Mouse (Mus musculus) liver, embryonic 13.5 days (tissue): ENCODE measurements at regions not wholly inside any gene's neighbourhood (a gene's known extent, or its start where the extent isn't known, plus 50 kb on each side); places are given as distances from the start of the nearest gene placed in this dataset.

Experiments
- ATAC-seq: fragments of 200-750 bp; cut with Nextera tagmentation; 2 replicates; pipeline ENCODE4 v1.8.0; 2017; ENCODE audit warnings: low read depth, mild to moderate bottlenecking, moderate number of reproducible peaks, moderate library complexity
- DNase-seq: peaks from one replicate; pipeline ENCODE4 v3.0.0; 2022
- H3K27ac ChIP-seq: fragments of 300-500 bp; sonication (generic); 2 replicates; pipeline ENCODE4 v1.5.1; 2015; ENCODE audit warnings: moderate library complexity, mild to moderate bottlenecking, inconsistent platforms
- H3K27me3 ChIP-seq: fragments of 300-500 bp; sonication (generic); 2 replicates; pipeline ENCODE4 v1.6.1; 2015; ENCODE audit warnings: mild to moderate bottlenecking, inconsistent platforms
- H3K36me3 ChIP-seq: fragments of 300-500 bp; sonication (generic); 2 replicates; pipeline ENCODE4 v1.6.1; 2015; ENCODE audit warnings: mild to moderate bottlenecking, inconsistent platforms
- H3K4me1 ChIP-seq: fragments of 300-500 bp; sonication (generic); replicated peaks from 2 replicates; pipeline ENCODE4 v1.6.1; 2015; ENCODE audit warnings: inconsistent platforms
- H3K4me2 ChIP-seq: fragments of 300-500 bp; sonication (generic); 2 replicates; pipeline ENCODE4 v1.6.1; 2015; ENCODE audit warnings: inconsistent platforms, mild to moderate bottlenecking, moderate library complexity
- H3K4me3 ChIP-seq: fragments of 300-500 bp; sonication (generic); replicated peaks from 2 replicates; pipeline ENCODE4 v1.5.1; 2015; ENCODE audit warnings: mild to moderate bottlenecking, inconsistent platforms
- H3K9ac ChIP-seq: fragments of 300-500 bp; sonication (generic); 2 replicates; pipeline ENCODE4 v1.6.1; 2015; ENCODE audit warnings: mild to moderate bottlenecking, inconsistent platforms
- H3K9me3 ChIP-seq: fragments of 300-500 bp; sonication (generic); replicated peaks from 2 replicates; pipeline ENCODE4 v1.6.1; 2016; ENCODE audit warnings: inconsistent platforms
- WGBS: fragments of 180-500 bp; shearing (Covaris S2); methylation state at CpG from one replicate; pipeline ENCODE4 v1.1.7; 2015; ENCODE audit not compliant: insufficient replicate concordance; 5-methylcytosine and 5-hydroxymethylcytosine counted together

GRCm38 (mm10) chr3:147631151-147631550 lies 779.0 kb downstream of the Ttll7 start:
- DNase-seq, result no peak
- no peak overlapping the region for H3K4me2 ChIP-seq
- no peaks in the 10 kb centered on the region for H3K9me3 ChIP-seq
- H3K4me3 ChIP-seq, result no peak overlapping the region
- no peaks in the 10 kb centered on the region for H3K4me1 ChIP-seq
- no peak for ATAC-seq
- H3K36me3 ChIP-seq, result no peaks in the 10 kb centered on the region
- no peak overlapping the region for H3K27ac ChIP-seq
- H3K9ac ChIP-seq, result no peak overlapping the region
- 73% methylated on average over 3 of the region's 3 CpGs for WGBS
- no peaks in the 10 kb centered on the region for H3K27me3 ChIP-seq

GRCm38 (mm10) chr3:147583697-147584315 lies 731.6 kb downstream of the Ttll7 start:
- 50% methylated on average over 6 of the region's 6 CpGs for WGBS
- Histone ChIP-seq H3K27me3 (no peaks in the 10 kb centered on the region), H3K4me1 (no peaks in the 10 kb centered on the region), H3K4me2 (no peak overlapping the region), H3K9ac (no peak overlapping the region), H3K36me3 (no peaks in the 10 kb centered on the region), H3K27ac (no peak overlapping the region), H3K4me3 (no peak overlapping the region), H3K9me3 (no peaks in the 10 kb centered on the region)
- DNase-seq (no peak), ATAC-seq (no peak)

- Histone ChIP-seq H3K9me3 (no peaks in the 10 kb centered on the region), H3K27ac (no peak overlapping the region), H3K4me1 (no peaks in the 10 kb centered on the region), H3K36me3 (no peaks in the 10 kb centered on the region), H3K4me3 (no peak overlapping the region), H3K27me3 (no peaks in the 10 kb centered on the region), H3K4me2 (no peak overlapping the region), H3K9ac (no peak overlapping the region)
- no peak for ATAC-seq
- DNase-seq, result no peak
- WGBS, result 56% methylated on average over 4 of the region's 4 CpGs
Measured at GRCm38 (mm10) chr3:147571850-147572249, 719.7 kb downstream of the Ttll7 start.

- Histone ChIP-seq H3K9me3 (no peaks in the 10 kb centered on the region), H3K4me1 (no peaks in the 10 kb centered on the region), H3K27me3 (no peaks in the 10 kb centered on the region), H3K36me3 (no peaks in the 10 kb centered on the region), H3K4me3 (no peak overlapping the region), H3K9ac (no peak overlapping the region), H3K4me2 (no peak overlapping the region), H3K27ac (no peak overlapping the region)
- WGBS, result 60% methylated on average over 6 of the region's 6 CpGs
- DNase-seq (no peak), ATAC-seq (no peak)
Measured at GRCm38 (mm10) chr3:147545329-147546006, 693.3 kb downstream of the Ttll7 start.

- Histone ChIP-seq H3K27me3 (no peaks in the 10 kb centered on the region), H3K9ac (no peak overlapping the region), H3K27ac (no peak overlapping the region), H3K36me3 (no peaks in the 10 kb centered on the region), H3K4me2 (no peak overlapping the region), H3K9me3 (no peaks in the 10 kb centered on the region), H3K4me3 (no peak overlapping the region), H3K4me1 (no peaks in the 10 kb centered on the region)
- ATAC-seq (no peak), DNase-seq (no peak)
- WGBS, result 75% methylated on average over 4 of the region's 4 CpGs
Measured at GRCm38 (mm10) chr3:147542285-147542684, 690.1 kb downstream of the Ttll7 start.

GRCm38 (mm10) chr3:147537584-147537983 lies 685.4 kb downstream of the Ttll7 start:
- no peak for ATAC-seq

GRCm38 (mm10) chr3:147532196-147532595 lies 680.0 kb downstream of the Ttll7 start:
- H3K4me2 ChIP-seq, result no peak overlapping the region
- H3K27ac ChIP-seq, result no peak overlapping the region
- H3K9ac ChIP-seq, result no peak overlapping the region
- H3K27me3 ChIP-seq, result no peaks in the 10 kb centered on the region
- DNase-seq (no peak), ATAC-seq (no peak)
- no peaks in the 10 kb centered on the region for H3K4me1 ChIP-seq
- no peak overlapping the region for H3K4me3 ChIP-seq
- no peaks in the 10 kb centered on the region for H3K9me3 ChIP-seq
- no peaks in the 10 kb centered on the region for H3K36me3 ChIP-seq
- WGBS, result 51% methylated on average over 2 of the region's 2 CpGs

More at GRCm38 (mm10) chr3:147537584-147537983, 685.4 kb downstream of the Ttll7 start:
- H3K9ac ChIP-seq, result no peak overlapping the region
- no peaks in the 10 kb centered on the region for H3K9me3 ChIP-seq
- H3K4me3 ChIP-seq, result no peak overlapping the region
- no peak for DNase-seq
- no peaks in the 10 kb centered on the region for H3K27me3 ChIP-seq
- H3K27ac ChIP-seq, result no peak overlapping the region
- no peaks in the 10 kb centered on the region for H3K4me1 ChIP-seq
- H3K36me3 ChIP-seq, result no peaks in the 10 kb centered on the region
- no peak overlapping the region for H3K4me2 ChIP-seq

- 64% methylated on average over 6 of the region's 6 CpGs for WGBS
Measured at GRCm38 (mm10) chr3:147531608-147532180, 679.5 kb downstream of the Ttll7 start.

More at GRCm38 (mm10) chr3:147531608-147532180, 679.5 kb downstream of the Ttll7 start:
- no peaks in the 10 kb centered on the region for H3K27me3 ChIP-seq
- no peak overlapping the region for H3K9ac ChIP-seq
- H3K9me3 ChIP-seq, result no peaks in the 10 kb centered on the region
- no peaks in the 10 kb centered on the region for H3K4me1 ChIP-seq
- no peak overlapping the region for H3K4me2 ChIP-seq
- no peak overlapping the region for H3K4me3 ChIP-seq
- H3K36me3 ChIP-seq, result no peaks in the 10 kb centered on the region
- no peak overlapping the region for H3K27ac ChIP-seq
- DNase-seq, result no peak
- ATAC-seq, result no peak
